Mouse (Mus musculus) midbrain, postnatal 0 days (tissue): Measurements from ENCODE around the gene 3110009E18Rik. TPM values are rescaled to one million over a fixed set of nuclear protein-coding genes. Genes with fewer than 3 reads are reported as not detected.

Experiments
- ATAC-seq: fragments of 200-750 bp; cut with Nextera tagmentation; 2 replicates; pipeline ENCODE4 v1.8.0; 2017; ENCODE audit warnings: moderate number of reproducible peaks, mild to moderate bottlenecking, moderate TSS enrichment, moderate library complexity; ENCODE audit not compliant: low FRiP score
- DNase-seq: peaks from one replicate; pipeline ENCODE4 v3.0.0-alpha.2; 2015; ENCODE audit warnings: low spot score
- H3K27ac ChIP-seq: fragments of 300-500 bp; sonication (generic); 2 replicates; pipeline ENCODE4 v1.5.1; 2014; ENCODE audit warnings: low read depth, mild to moderate bottlenecking, low read length, mixed read lengths
- H3K27me3 ChIP-seq: fragments of 300-500 bp; sonication (generic); 2 replicates; pipeline ENCODE4 v1.6.1; 2014; ENCODE audit warnings: low read length, control low read depth, mixed read lengths; ENCODE audit not compliant: insufficient read depth
- H3K36me3 ChIP-seq: fragments of 300-500 bp; sonication (generic); 2 replicates; pipeline ENCODE4 v1.6.1; 2014; ENCODE audit warnings: low read length, control low read depth, mixed read lengths; ENCODE audit not compliant: insufficient read depth
- H3K4me1 ChIP-seq: fragments of 300-500 bp; sonication (generic); 2 replicates; pipeline ENCODE4 v1.6.1; 2014; ENCODE audit warnings: mild to moderate bottlenecking, control low read depth, antibody characterized with exemption, low read length, mixed read lengths; ENCODE audit not compliant: insufficient read depth
- H3K4me2 ChIP-seq: fragments of 300-500 bp; sonication (generic); 2 replicates; pipeline ENCODE4 v1.6.1; 2014; ENCODE audit warnings: low read depth, mild to moderate bottlenecking, low read length, mixed read lengths; ENCODE audit not compliant: poor library complexity, severe bottlenecking
- H3K4me3 ChIP-seq: fragments of 300-500 bp; sonication (generic); 2 replicates; pipeline ENCODE4 v1.5.1; 2014; ENCODE audit warnings: low read depth, mild to moderate bottlenecking, low read length, moderate library complexity
- H3K9ac ChIP-seq: fragments of 300-500 bp; sonication (generic); replicated peaks from 2 replicates; pipeline ENCODE4 v1.6.1; 2014; ENCODE audit warnings: mild to moderate bottlenecking, low read length, moderate library complexity, mixed read lengths; ENCODE audit not compliant: poor library complexity, severe bottlenecking
- H3K9me3 ChIP-seq: fragments of 300-500 bp; sonication (generic); 2 replicates; pipeline ENCODE4 v1.6.1; 2016; ENCODE audit warnings: low read length, control low read depth
- CTCF ChIP-seq: IDR thresholded peaks from 2 replicates; pipeline ENCODE4 v1.5.1; 2016; ENCODE audit warnings: antibody characterized with exemption, mild to moderate bottlenecking
- WGBS: fragments of 180-500 bp; shearing (Covaris S2); extraction: QIAGEN DNeasy Blood & Tissue Kit; methylation state at CpG from one replicate; pipeline ENCODE4 v1.1.7; 2014; 5-methylcytosine and 5-hydroxymethylcytosine counted together
- polyA plus RNA-seq: library from polyadenylated mRNA; unstranded; fragments of >200 nt; fragmentation: Nextera tagmentation; extraction: Ambion mirVana; gene quantifications from 2 replicates; pipeline ENCODE4 v1.2.1, GENCODE M21; 2015
- total RNA-seq: library from RNA; depleted of rRNA; stranded (reverse); fragments of >200 nt; gene quantifications from 2 replicates; pipeline ENCODE4 v1.2.3, GENCODE M21; 2014

3110009E18Rik gene
- total and polyA plus RNA-seq, 2 experiments from 2014 or later, result 0.77 to 11.4 TPM

DNA sequence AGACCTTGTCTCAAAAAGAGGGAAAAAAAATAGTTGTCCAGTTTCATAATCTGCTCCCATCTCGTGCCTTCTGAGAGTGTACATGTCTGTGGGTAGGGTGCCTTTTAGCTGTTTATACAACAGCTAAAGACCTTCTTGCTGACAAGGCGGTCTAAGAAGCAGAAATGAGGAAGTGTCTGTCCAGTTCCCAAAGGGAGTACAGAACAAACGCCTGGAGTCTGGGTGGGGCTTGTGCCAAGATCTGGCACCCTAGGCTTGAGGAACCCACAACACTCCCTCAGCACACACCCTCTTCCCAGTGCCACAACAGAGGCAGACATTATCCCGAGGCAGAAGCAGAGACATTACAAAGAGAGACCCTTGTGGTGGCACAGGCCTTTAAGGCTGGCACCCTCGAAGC, 45.5 kb upstream of the 3110009E18Rik start:
- no peaks in the 10 kb centered on the region for H3K9me3 ChIP-seq
- no peak for DNase-seq
- no peak overlapping the region for H3K9ac ChIP-seq

DNA sequence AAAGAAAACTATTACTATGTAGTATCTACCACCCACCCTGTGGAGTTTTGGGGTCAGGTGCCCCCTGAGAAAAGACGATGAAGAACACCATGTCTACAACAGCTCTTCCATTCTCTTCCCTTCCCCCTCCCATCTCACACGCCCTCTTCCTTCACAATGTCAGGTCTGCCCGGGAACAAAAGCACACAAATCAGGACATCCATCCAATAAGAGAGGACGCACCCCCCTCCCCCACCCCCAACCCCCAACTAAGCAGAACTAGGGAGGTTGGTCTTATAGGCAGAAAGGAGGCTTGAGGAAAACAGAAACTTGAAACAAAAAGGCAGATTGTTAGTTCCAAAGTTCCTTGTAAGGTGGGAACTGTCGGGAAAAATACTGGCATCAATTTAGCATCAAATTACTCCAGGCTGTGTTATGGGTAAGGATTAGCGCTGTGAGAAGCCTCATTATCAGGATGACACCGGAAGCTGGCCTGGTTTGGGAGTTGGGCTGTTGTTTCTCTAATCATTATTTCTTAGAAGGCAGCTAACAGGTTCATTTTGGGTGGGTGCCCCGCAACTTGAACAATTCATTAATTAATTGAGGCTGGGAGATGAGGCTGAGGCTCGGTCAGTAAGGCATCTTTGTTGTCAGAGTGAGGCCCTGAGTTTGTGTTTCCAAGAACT, 43.1 kb upstream of the 3110009E18Rik start:
- H3K4me3 ChIP-seq, result no peak overlapping the region
- no peak for ATAC-seq
- no peak for DNase-seq
- H3K27ac ChIP-seq, result no peak overlapping the region
- no peaks in the 10 kb centered on the region for H3K9me3 ChIP-seq
- 16% methylated on average over 9 of the region's 9 CpGs for WGBS
- no peak overlapping the region for H3K4me2 ChIP-seq
- H3K9ac ChIP-seq, result no peak overlapping the region
- H3K36me3 ChIP-seq, result no peaks in the 10 kb centered on the region
- no peak for TF ChIP-seq CTCF
- peaks cover 4% of the 10 kb centered on the region; the same call in 1 of the 2 replicates for H3K27me3 ChIP-seq
- peaks cover 7% of the 10 kb centered on the region; the same call in 1 of the 2 replicates for H3K4me1 ChIP-seq

More for the DNA sequence above, 45.5 kb upstream of the 3110009E18Rik start:
- no peaks in the 10 kb centered on the region for H3K36me3 ChIP-seq
- H3K27me3 ChIP-seq, result peaks cover 7% of the 10 kb centered on the region; the same call in 1 of the 2 replicates
- no peak overlapping the region for H3K27ac ChIP-seq
- 79% methylated on average over 5 of the region's 5 CpGs for WGBS
- TF ChIP-seq CTCF, result no peak
- no peak overlapping the region for H3K4me3 ChIP-seq
- ATAC-seq, result no peak
- H3K4me1 ChIP-seq, result peaks cover 7% of the 10 kb centered on the region; the same call in 1 of the 2 replicates
- H3K4me2 ChIP-seq, result no peak overlapping the region

DNA sequence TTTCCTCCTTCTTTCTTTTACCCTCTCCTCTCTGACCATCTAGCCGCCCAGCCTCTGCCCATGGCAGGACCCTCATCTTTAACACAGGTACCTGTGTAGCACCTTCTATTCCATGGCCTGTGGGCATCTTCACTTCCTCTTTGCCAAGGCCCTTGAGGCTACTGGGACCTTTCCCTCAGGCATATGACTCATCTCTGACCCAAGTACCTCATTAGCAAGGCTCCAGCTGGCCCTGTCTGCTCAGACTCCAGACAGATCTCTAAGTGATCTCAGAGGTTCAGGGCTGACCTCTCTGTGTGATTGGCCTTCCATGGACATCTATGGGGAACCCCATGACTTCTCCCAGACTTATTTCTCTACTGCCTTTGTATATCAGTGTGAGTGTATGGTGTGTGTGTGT, 40.4 kb upstream of the 3110009E18Rik start:
- no peaks in the 10 kb centered on the region for H3K36me3 ChIP-seq
- 89% methylated on average over 1 of the region's 1 CpGs for WGBS
- H3K27me3 ChIP-seq, result no peaks in the 10 kb centered on the region
- no peak overlapping the region for H3K9ac ChIP-seq
- H3K4me3 ChIP-seq, result no peak overlapping the region
- TF ChIP-seq CTCF, result no peak
- H3K4me2 ChIP-seq, result no peak overlapping the region
- no peaks in the 10 kb centered on the region for H3K9me3 ChIP-seq
- H3K4me1 ChIP-seq, result no peaks in the 10 kb centered on the region
- no peak for DNase-seq
- no peak for ATAC-seq
- H3K27ac ChIP-seq, result no peak overlapping the region

DNA sequence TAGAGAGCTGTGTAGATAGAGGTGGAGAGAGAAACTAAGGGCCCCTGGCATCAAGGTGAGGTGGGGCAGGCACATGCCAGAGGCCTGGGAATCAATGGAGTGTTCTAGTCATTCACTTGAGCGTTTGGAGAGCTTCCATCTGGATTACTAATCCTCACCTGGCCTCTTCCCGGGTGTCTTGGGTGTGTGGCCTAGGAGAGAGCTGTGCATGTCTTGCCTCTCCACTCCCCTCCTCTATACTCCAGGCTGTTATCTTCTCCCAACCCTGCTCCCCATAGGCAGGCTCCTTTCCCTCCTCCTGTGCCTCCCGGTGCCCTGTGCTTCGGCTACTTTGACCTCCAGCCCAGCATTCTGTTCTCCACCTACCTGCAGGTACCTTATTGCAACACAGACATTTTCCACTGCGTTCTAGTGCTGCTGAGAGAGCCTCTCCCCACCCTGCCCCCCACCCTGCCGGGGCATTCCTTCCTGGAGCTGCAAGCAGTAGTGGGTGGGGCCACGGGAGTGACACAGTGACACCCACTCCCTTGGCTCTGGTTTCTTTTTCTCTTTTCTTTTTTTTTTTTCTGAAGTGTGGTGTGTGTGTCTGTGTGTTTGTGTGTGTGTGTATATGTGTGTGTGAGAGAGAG, 37.9 kb upstream of the 3110009E18Rik start:
- Histone ChIP-seq H3K4me3 (no peak overlapping the region), H3K27me3 (no peaks in the 10 kb centered on the region), H3K9ac (no peak overlapping the region), H3K9me3 (no peaks in the 10 kb centered on the region), H3K4me1 (no peaks in the 10 kb centered on the region), H3K36me3 (no peaks in the 10 kb centered on the region), H3K4me2 (no peak overlapping the region), H3K27ac (no peak overlapping the region)
- ATAC-seq (no peak), DNase-seq (no peak)
- WGBS, result 59% methylated on average over 7 of the region's 7 CpGs
- no peak for TF ChIP-seq CTCF

DNA sequence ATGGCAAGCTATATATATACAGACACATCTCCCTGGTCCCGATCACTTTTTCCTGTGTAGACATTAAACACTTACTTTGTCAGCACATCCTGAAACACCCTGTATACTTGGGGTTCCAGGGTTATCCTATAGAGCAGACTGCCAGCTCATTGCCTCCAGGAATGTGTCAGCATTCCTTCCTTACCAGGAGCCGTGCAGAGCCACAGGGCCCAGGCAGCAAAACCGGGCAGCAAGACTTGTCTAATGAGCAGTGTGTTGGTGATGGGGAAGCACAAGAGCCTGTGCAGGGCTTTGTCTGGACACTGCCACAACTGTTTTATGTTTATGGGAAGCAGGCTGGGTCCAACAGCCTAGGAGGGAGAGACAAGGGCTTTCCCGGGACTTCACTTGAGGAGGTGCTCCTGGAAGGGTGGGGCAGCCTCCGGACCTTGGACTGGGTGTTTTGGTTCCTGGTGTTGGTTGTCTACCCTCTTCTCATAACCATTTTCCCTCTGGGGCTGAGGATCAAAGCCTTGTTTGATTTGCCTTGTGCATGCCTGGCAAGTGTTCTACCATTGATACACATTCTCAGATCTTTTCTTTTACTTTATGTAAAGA, 37.0 kb upstream of the 3110009E18Rik start:
- Histone ChIP-seq H3K4me2 (no peak overlapping the region), H3K9me3 (no peaks in the 10 kb centered on the region), H3K36me3 (no peaks in the 10 kb centered on the region), H3K27ac (no peak overlapping the region), H3K27me3 (no peaks in the 10 kb centered on the region), H3K4me1 (no peaks in the 10 kb centered on the region), H3K9ac (no peak overlapping the region), H3K4me3 (no peak overlapping the region)
- no peak for ATAC-seq
- DNase-seq, result no peak
- no peak for TF ChIP-seq CTCF
- WGBS, result 69% methylated on average over 5 of the region's 5 CpGs

DNA sequence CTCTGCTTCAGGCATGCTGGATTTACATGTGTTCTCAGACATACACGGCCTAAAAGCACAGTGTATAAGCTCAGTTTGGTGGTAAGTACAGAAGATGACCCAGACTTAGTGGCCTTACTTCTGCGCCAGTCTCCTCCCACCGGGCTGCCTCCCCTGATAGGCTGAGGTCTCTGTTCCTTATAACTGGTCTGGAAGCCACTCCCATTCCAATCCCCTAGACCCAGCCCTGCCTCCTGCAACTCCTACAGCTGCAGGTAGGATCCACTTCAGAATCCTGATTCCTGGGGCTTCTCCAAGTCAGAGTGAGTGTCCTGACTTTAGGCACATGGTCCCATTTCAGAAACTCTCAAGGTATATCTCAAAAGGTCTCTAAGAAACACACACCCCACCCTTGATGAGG, 35.3 kb upstream of the 3110009E18Rik start:
- H3K9me3 ChIP-seq, result no peaks in the 10 kb centered on the region
- ATAC-seq (no peak), DNase-seq (no peak)
- H3K4me1 ChIP-seq, result no peaks in the 10 kb centered on the region
- no peak for TF ChIP-seq CTCF
- no peak overlapping the region for H3K4me3 ChIP-seq
- H3K27me3 ChIP-seq, result no peaks in the 10 kb centered on the region
- no peak overlapping the region for H3K27ac ChIP-seq
- no peaks in the 10 kb centered on the region for H3K36me3 ChIP-seq
- no peak overlapping the region for H3K4me2 ChIP-seq
- H3K9ac ChIP-seq, result no peak overlapping the region
- WGBS, result 65% methylated on average over 3 of the region's 3 CpGs
